Mouse (Mus musculus) left cerebral cortex, postnatal 4 days (tissue): Measurements from ENCODE around the gene Trim2. TPM values are rescaled to one million over a fixed set of nuclear protein-coding genes. Genes with fewer than 3 reads are reported as not detected.

ENCODE experiments used
- DNase-seq: peaks from one replicate; pipeline ENCODE4 v3.0.0-alpha.2; 2022
- intact Hi-C: fragments of 180-260 bp; cut with DNase I; formaldehyde crosslinking; loops from one replicate; pipeline ENCODE4 v1.15.1; 2025
- total RNA-seq, 2 experiments: library from RNA; stranded (reverse); gene quantifications; 2 replicates each; pipeline ENCODE4 v1.2.3; 2021

The Trim2 gene
- total RNA-seq, 2 experiments from 2014 or later = 331 to 352 TPM

- intact Hi-C loops = loop anchor here (2.0 kb wide), 1 partner anchor 42 kb away; no protein-coding TSS in a partner anchor
- no peak for DNase-seq
Measured at GRCm38 (mm10) chr3:84260837-84261236, 45.8 kb downstream of the Trim2 start.

DNA sequence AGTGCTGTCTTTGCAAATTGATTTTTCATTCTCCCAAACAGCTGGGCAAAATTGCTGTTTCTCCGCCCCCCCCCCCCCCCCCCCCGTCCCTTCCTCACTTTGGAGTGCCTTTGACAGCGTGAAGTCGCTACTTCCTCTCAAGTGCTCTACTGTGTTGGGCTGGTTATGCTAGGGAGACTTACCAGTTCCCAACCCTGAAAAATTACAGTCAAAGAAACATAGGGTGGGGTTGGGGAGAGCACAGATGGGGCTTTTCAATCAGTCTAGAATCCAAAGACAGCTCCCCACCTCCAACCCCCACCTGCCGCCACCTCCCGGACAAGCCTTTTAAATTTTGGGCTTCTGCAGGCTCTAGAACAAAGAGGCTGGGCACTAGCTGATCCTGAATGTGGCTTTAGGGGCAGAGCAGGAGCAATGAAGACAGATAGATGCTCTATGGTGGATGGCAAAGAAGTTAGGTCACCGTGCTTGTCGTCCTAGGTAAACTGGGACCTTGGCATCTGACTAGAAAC, 46.6 kb downstream of the Trim2 start:
- intact Hi-C loops = loop anchor here (2.0 kb wide), 1 partner anchor 43 kb away; no protein-coding TSS in a partner anchor

GRCm38 (mm10) chr3:84259281-84260023, 47.2 kb downstream of the Trim2 start:
- DNase-seq = peak; percentile 56
- intact Hi-C loops = loop anchor here (2.0 to 5.0 kb wide), 2 partner anchors 42 to 43 kb away; no protein-coding TSS in a partner anchor

More for the DNA sequence above, 46.6 kb downstream of the Trim2 start:
- no peak for DNase-seq

DNA sequence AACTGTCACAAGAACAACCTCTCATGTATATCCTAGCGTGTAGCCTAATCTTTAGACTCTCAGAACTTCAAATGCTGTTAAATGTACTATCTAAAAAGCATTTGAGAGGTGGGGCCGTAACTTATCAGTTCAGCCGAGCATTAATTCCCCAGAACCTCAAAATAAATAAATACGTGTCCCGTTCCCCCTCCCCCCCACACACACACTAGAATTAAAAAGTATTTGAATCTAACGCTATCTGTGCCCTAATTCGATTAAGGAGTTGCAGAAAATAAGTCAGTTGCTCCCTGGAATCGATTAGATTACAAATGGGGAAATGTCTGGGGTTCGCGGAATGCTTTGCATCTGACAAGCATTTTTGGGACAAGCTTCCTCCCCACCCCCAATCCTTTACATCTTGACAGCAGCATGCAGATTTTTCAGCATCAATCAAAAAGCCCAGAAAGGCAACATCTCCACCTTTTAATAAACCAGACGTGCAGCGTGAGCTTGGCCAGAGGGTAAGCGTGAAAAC, 48.1 kb downstream of the Trim2 start:
- no peak for DNase-seq

GRCm38 (mm10) chr3:84257989-84258517, 48.6 kb downstream of the Trim2 start:
- intact Hi-C loops = loop anchor here (5.0 kb wide), 1 partner anchor 41 kb away; no protein-coding TSS in a partner anchor
- DNase-seq = no peak

More for the DNA sequence above, 48.1 kb downstream of the Trim2 start:
- intact Hi-C loops = loop anchor here (5.0 kb wide), 1 partner anchor 41 kb away; no protein-coding TSS in a partner anchor

GRCm38 (mm10) chr3:84254520-84254878, 52.2 kb downstream of the Trim2 start:
- DNase-seq = no peak
- intact Hi-C loops = no loop called here

DNA sequence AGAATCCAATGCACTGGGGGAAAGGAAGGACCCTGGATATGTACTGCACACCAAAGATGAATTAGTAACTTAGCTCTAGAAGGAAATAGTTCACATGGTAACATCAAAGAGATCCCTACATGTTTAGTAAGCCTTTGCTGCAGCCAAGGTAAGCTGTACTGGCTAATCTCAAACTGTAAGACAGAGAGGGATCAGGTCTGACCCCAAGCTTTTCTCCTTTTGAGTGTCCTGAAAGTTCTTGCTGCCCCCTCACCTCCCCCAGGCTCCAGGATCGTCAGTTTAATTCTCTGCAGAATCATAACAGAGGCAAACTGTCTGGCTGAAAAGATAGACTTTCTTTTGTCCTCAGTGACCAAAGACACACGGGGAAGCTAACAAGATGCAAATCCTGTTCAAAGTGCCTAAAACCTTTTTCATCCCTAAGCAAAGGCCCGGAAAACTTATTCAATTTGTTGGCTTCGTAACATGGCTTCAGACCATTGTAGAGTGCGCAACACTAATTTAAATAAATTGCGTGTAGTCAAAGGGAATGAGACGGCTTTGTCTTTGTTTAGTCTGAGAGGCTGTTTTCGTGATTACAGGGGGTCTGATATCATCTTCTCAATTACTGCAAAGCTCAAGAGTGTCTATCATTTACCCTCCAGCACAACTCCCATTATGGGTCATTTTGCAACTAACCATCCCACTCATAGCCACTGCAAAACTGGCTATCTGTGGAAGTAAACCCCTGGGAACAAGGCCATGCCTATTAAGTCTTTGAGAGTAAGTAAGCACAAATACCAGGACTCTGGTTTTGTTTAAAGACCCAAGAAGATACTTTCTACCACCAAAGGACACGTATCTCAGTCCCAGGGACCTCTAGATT, 52.8 kb downstream of the Trim2 start:
- DNase-seq = no peak
- intact Hi-C loops = no loop called here

GRCm38 (mm10) chr3:84252776-84253654, 53.7 kb downstream of the Trim2 start:
- intact Hi-C loops = no loop called here
- DNase-seq = peak; percentile 62

DNA sequence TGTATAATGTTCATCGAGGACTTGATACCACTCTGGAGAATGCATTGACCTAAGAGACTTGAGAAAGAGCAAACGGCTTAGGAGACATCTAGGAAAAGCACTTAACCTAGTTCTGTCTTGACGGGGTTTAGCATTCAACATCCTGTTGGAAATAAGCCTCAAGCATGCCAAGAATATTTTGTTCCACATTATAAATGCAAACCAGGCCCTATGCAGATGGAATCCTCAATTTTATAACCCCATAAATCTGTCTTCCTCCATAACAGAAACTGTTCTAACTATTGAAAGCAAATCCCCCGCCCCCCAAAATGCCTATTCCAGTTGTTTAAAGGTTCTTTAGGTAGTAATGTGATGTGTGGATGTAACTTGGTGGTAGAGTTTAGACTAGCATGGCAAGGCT, 55.0 kb downstream of the Trim2 start:
- intact Hi-C loops = no loop called here
- DNase-seq = no peak

DNA sequence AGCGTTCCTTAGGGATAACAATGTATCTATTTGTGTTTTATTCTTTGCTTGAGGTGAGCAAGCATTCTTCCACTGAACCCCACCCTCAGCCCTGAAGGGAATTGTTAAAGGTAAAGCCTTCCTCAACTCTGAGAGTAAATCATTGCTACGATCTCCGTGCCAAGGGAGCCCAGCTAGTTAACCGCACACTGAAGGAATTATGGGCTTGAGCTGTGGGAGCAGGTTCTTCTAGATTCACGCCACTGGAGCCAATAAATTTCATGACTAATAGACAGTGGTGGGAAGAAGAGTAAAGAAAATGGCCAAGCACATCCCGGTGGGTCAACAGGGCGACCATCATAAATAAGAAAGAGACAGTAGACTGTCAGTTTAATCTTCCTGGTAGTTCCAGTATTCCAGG, 56.4 kb downstream of the Trim2 start:
- intact Hi-C loops = no loop called here
- no peak for DNase-seq

- no peak for DNase-seq
- intact Hi-C loops = no loop called here
Measured at GRCm38 (mm10) chr3:84247789-84248188, 58.9 kb downstream of the Trim2 start.

GRCm38 (mm10) chr3:84246421-84246861, 60.2 kb downstream of the Trim2 start:
- intact Hi-C loops = no loop called here
- DNase-seq = no peak

DNA sequence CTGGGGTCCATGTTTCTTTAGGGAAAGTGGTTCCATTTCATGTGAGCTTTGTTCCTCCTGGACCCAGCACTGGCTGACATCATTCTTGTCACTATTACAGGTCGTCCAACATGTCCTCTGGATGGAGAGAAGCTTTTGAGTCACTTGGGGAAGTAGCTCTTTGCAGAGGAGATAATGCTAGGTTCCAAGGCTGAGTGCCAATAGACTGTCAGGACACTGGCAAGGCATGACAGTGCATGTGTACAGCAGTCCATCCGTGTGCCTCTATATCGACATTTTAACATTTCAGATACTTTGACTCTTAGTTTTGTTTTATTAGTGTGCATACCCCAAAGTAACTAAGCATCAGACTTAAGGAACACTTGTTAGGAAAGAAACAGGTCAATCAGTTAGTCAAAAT, 63.6 kb downstream of the Trim2 start:
- intact Hi-C loops = no loop called here
- DNase-seq = no peak

DNA sequence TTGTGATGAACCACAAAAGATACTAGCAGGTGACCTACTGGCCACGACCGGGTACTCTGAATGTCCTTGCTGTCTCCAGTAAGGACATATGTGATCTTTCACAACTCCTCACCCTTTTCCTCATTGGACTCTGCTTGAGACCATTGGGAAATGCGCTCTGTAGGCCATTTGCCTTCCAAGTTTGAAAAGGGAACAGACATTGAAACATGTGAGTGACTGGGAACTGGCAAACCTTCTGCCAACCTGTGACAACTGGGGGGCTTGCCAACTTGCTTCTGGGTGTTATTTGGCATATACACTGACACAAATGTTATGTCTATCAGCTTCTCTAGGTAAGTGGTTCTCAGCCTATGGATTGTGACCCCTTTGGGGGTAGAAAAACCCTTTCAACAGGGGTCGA, 64.2 kb downstream of the Trim2 start:
- intact Hi-C loops = no loop called here
- DNase-seq = peak; percentile 63

GRCm38 (mm10) chr3:84241098-84241497, 65.6 kb downstream of the Trim2 start:
- DNase-seq = no peak
- intact Hi-C loops = no loop called here

GRCm38 (mm10) chr3:84235420-84236304, 71.0 kb downstream of the Trim2 start:
- intact Hi-C loops = no loop called here
- no peak for DNase-seq

- DNase-seq = no peak
- intact Hi-C loops = no loop called here
Measured at GRCm38 (mm10) chr3:84234562-84234961, 72.1 kb downstream of the Trim2 start.

DNA sequence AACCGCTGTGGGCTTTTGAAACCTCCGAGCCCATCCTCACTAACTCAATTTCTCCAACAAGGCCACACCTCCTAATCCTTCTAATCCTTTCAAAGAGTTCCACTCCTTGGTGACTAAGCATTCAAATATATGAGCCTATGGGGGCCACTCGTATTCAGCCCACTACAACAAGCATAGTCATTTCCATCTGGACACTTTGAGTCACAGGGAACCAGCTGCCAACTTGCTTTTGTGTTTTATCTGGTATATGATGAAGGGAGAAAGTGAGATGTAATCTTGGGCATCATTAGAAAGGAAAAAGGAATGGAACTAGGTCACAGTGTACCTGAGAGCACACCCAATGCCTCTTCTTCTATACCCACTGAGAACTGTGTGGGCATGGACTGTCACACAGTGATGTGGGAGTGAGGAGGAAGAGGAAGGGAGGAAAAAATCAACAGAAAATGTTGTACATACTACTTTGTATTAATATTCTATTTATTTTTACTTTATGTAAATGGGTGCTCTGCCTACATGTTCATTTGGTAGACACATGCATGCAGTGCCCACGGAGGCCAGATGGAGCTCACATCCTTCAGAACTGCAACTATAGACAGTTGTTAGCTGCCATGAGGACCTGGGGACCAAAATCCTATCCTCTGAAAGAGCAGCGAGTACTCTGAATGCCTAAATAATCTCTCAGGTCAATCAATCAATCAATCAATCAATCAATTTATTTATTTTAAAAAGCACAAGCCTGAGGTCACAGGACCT, 72.8 kb downstream of the Trim2 start:
- DNase-seq = no peak
- intact Hi-C loops = no loop called here
